Mouse (Mus musculus): Measurements from ENCODE around the gene Snrnp27. TPM values are rescaled to one million over a fixed set of nuclear protein-coding genes. Genes with fewer than 3 reads are reported as not detected.

Snrnp27 gene
- polyA plus RNA-seq, 1 experiment from 2014 or later = 71.2 TPM

- 41% methylated on average over 9 of the region's 9 CpGs for WGBS (ENCODE audit: insufficient replicate concordance)
- peak overlapping the region; percentile 33 for H3K4me3 ChIP-seq (replicated peaks)
- peaks cover 64% of the 10 kb centered on the region for H3K4me1 ChIP-seq (replicated peaks)
- H3K36me3 ChIP-seq = peaks cover 92% of the 10 kb centered on the region
- DNase-seq (peak; percentile 73), ATAC-seq (ENCODE audit: low read depth) (peak; percentile 95)
- H3K9me3 ChIP-seq (replicated peaks) = no peaks in the 10 kb centered on the region
- H3K4me2 ChIP-seq = peak overlapping the region; percentile 49
- H3K27me3 ChIP-seq = no peaks in the 10 kb centered on the region
- H3K27ac ChIP-seq = peak overlapping the region; percentile 92
- peak overlapping the region; percentile 53 for H3K9ac ChIP-seq
Observed at GRCm38 (mm10) chr6:86660161-86660877, 24.0 kb downstream of the Snrnp27 start.

- peaks cover 91% of the 10 kb centered on the region for H3K36me3 ChIP-seq
- DNase-seq (no peak), ATAC-seq (ENCODE audit: low read depth) (no peak)
- H3K27me3 ChIP-seq = no peaks in the 10 kb centered on the region
- 84% methylated on average over 3 of the region's 3 CpGs for WGBS (ENCODE audit: insufficient replicate concordance)
- no peak overlapping the region for H3K9ac ChIP-seq
- no peak overlapping the region for H3K4me2 ChIP-seq
- H3K27ac ChIP-seq = peak overlapping the region; percentile 14; the same call in 1 of the 2 replicates
- H3K4me3 ChIP-seq (replicated peaks) = no peak overlapping the region
- H3K9me3 ChIP-seq (replicated peaks) = no peaks in the 10 kb centered on the region
- peaks cover 52% of the 10 kb centered on the region for H3K4me1 ChIP-seq (replicated peaks)
Observed at GRCm38 (mm10) chr6:86658501-86658900, 25.8 kb downstream of the Snrnp27 start.

- Histone ChIP-seq H3K4me2 (no peak overlapping the region), H3K9ac (0 out of 2 replicates have a peak overlapping the region, but pooled peaks have one; percentile 2), H3K4me3 (replicated peaks) (no peak overlapping the region), H3K27me3 (no peaks in the 10 kb centered on the region), H3K36me3 (peaks cover 95% of the 10 kb centered on the region), H3K27ac (peak overlapping the region; percentile 7; the same call in 1 of the 2 replicates), H3K4me1 (replicated peaks) (peaks cover 24% of the 10 kb centered on the region), H3K9me3 (replicated peaks) (no peaks in the 10 kb centered on the region)
- WGBS (ENCODE audit: insufficient replicate concordance) = 75% methylated on average over 9 of the region's 9 CpGs
- no peak for DNase-seq
- no peak; the same call in 1 of the 2 replicates for ATAC-seq (ENCODE audit: low read depth)
Observed at GRCm38 (mm10) chr6:86654270-86654916, 29.9 kb downstream of the Snrnp27 start.

GRCm38 (mm10) chr6:86653026-86653425 lies 31.3 kb downstream of the Snrnp27 start:
- 93% methylated on average over 6 of the region's 6 CpGs for WGBS (ENCODE audit: insufficient replicate concordance)
- no peaks in the 10 kb centered on the region for H3K27me3 ChIP-seq
- no peak overlapping the region; the same call in 1 of the 2 replicates for H3K27ac ChIP-seq
- no peaks in the 10 kb centered on the region for H3K9me3 ChIP-seq (replicated peaks)
- no peak overlapping the region for H3K4me3 ChIP-seq (replicated peaks)
- H3K4me2 ChIP-seq = no peak overlapping the region
- no peak for DNase-seq
- H3K4me1 ChIP-seq (replicated peaks) = peaks cover 13% of the 10 kb centered on the region
- H3K36me3 ChIP-seq = peaks cover 95% of the 10 kb centered on the region
- H3K9ac ChIP-seq = no peak overlapping the region
- ATAC-seq (ENCODE audit: low read depth) = no peak

GRCm38 (mm10) chr6:86646143-86646542 lies 38.2 kb downstream of the Snrnp27 start:
- 75% methylated on average over 7 of the region's 7 CpGs for WGBS (ENCODE audit: insufficient replicate concordance)
- H3K4me3 ChIP-seq (replicated peaks) = no peak overlapping the region
- peaks cover 46% of the 10 kb centered on the region for H3K4me1 ChIP-seq (replicated peaks)
- no peaks in the 10 kb centered on the region for H3K9me3 ChIP-seq (replicated peaks)
- DNase-seq (no peak), ATAC-seq (ENCODE audit: low read depth) (no peak)
- no peak overlapping the region for H3K4me2 ChIP-seq
- no peaks in the 10 kb centered on the region for H3K27me3 ChIP-seq
- peaks cover 46% of the 10 kb centered on the region for H3K36me3 ChIP-seq
- H3K9ac ChIP-seq = no peak overlapping the region
- peak overlapping the region; percentile 74; the same call in 1 of the 2 replicates for H3K27ac ChIP-seq

- Histone ChIP-seq H3K9me3 (replicated peaks) (no peaks in the 10 kb centered on the region), H3K4me1 (replicated peaks) (peaks cover 52% of the 10 kb centered on the region), H3K36me3 (peaks cover 40% of the 10 kb centered on the region), H3K4me3 (replicated peaks) (no peak overlapping the region), H3K27me3 (no peaks in the 10 kb centered on the region), H3K27ac (0 out of 2 replicates have a peak overlapping the region, but pooled peaks have one; percentile 74), H3K4me2 (no peak overlapping the region), H3K9ac (peak overlapping the region; percentile 11; the same call in 1 of the 2 replicates)
- 75% methylated on average over 4 of the region's 4 CpGs for WGBS (ENCODE audit: insufficient replicate concordance)
- ATAC-seq (ENCODE audit: low read depth) = no peak
- no peak for DNase-seq
Observed at GRCm38 (mm10) chr6:86645551-86645950, 38.8 kb downstream of the Snrnp27 start.

GRCm38 (mm10) chr6:86644775-86645400 lies 39.4 kb downstream of the Snrnp27 start:
- H3K9ac ChIP-seq = peak overlapping the region; percentile 11; the same call in 1 of the 2 replicates
- DNase-seq (no peak), ATAC-seq (ENCODE audit: low read depth) (no peak)
- peak overlapping the region; percentile 74 for H3K27ac ChIP-seq
- H3K4me3 ChIP-seq (replicated peaks) = no peak overlapping the region
- peaks cover 59% of the 10 kb centered on the region for H3K4me1 ChIP-seq (replicated peaks)
- H3K27me3 ChIP-seq = no peaks in the 10 kb centered on the region
- peaks cover 34% of the 10 kb centered on the region for H3K36me3 ChIP-seq
- 69% methylated on average over 3 of the region's 3 CpGs for WGBS (ENCODE audit: insufficient replicate concordance)
- H3K4me2 ChIP-seq = no peak overlapping the region
- H3K9me3 ChIP-seq (replicated peaks) = no peaks in the 10 kb centered on the region

GRCm38 (mm10) chr6:86641716-86642115 lies 42.6 kb downstream of the Snrnp27 start:
- Histone ChIP-seq H3K9me3 (replicated peaks) (no peaks in the 10 kb centered on the region), H3K27me3 (no peaks in the 10 kb centered on the region), H3K4me1 (replicated peaks) (peaks cover 81% of the 10 kb centered on the region), H3K9ac (peak overlapping the region; percentile 80), H3K27ac (peak overlapping the region; percentile 99), H3K4me3 (replicated peaks) (no peak overlapping the region), H3K36me3 (peaks cover 4% of the 10 kb centered on the region; the same call in 1 of the 2 replicates), H3K4me2 (0 out of 2 replicates have a peak overlapping the region, but pooled peaks have one; percentile 65)
- WGBS (ENCODE audit: insufficient replicate concordance) = 32% methylated on average over 8 of the region's 8 CpGs
- no peak for DNase-seq
- no peak for ATAC-seq (ENCODE audit: low read depth)

GRCm38 (mm10) chr6:86640776-86641175 lies 43.5 kb downstream of the Snrnp27 start:
- Histone ChIP-seq H3K4me2 (peak overlapping the region; percentile 65), H3K27ac (peak overlapping the region; percentile 99), H3K9me3 (replicated peaks) (no peaks in the 10 kb centered on the region), H3K9ac (peak overlapping the region; percentile 80), H3K36me3 (no peaks in the 10 kb centered on the region), H3K27me3 (no peaks in the 10 kb centered on the region), H3K4me1 (replicated peaks) (peaks cover 81% of the 10 kb centered on the region), H3K4me3 (replicated peaks) (peak overlapping the region; percentile 47)
- DNase-seq = no peak
- ATAC-seq (ENCODE audit: low read depth) = no peak
- 92% methylated on average over 8 of the region's 8 CpGs for WGBS (ENCODE audit: insufficient replicate concordance)

GRCm38 (mm10) chr6:86640161-86640560 lies 44.2 kb downstream of the Snrnp27 start:
- Histone ChIP-seq H3K36me3 (no peaks in the 10 kb centered on the region), H3K4me1 (replicated peaks) (peaks cover 81% of the 10 kb centered on the region), H3K27ac (peak overlapping the region; percentile 99), H3K27me3 (no peaks in the 10 kb centered on the region), H3K9ac (peak overlapping the region; percentile 80), H3K4me2 (peak overlapping the region; percentile 65), H3K4me3 (replicated peaks) (peak overlapping the region; percentile 47), H3K9me3 (replicated peaks) (no peaks in the 10 kb centered on the region)
- no peak for DNase-seq
- peak; percentile 6 for ATAC-seq (ENCODE audit: low read depth)
- WGBS (ENCODE audit: insufficient replicate concordance) = 32% methylated on average over 3 of the region's 3 CpGs
